Mouse (Mus musculus) thymus, adult 2 months (tissue): ENCODE data around the gene Sdad1.

Experiments
- CTCF ChIP-seq: fragments of 200-500 bp; IDR thresholded peaks from 2 replicates; pipeline ENCODE4 v1.5.1; 2012; ENCODE audit warnings: mild to moderate bottlenecking, control low read depth, low read length, moderate library complexity, borderline replicate concordance; ENCODE audit not compliant: control insufficient read depth, poor library complexity, insufficient read depth; ENCODE audit errors: extremely low read depth
- POLR2A ChIP-seq: fragments of 200-500 bp; IDR thresholded peaks from 2 replicates; pipeline ENCODE4 v1.6.1; 2012; ENCODE audit warnings: mild to moderate bottlenecking, low read length, control low read depth, moderate library complexity; ENCODE audit not compliant: control insufficient read depth, poor library complexity, insufficient read depth; ENCODE audit errors: extremely low read depth

DNA sequence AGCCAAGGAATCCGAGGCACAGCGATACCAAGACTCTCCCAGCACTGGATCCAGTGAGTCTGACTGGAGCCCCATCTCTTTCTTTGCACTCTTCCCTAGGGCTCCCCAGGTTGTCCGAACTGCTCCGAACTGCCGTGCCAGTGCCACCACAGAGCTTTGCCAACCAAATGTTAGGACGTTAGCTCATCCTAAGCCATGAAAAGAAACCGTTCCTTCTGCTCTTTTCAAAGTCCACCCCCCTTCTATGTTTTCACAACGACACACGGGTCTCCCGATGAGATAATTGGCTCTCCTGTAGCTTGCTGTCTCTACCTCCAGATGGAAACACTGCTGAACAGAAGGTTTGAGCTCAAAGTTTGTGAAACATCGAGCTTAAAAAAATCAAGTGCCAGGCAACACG lies 69.5 kb downstream of the Sdad1 start:
- TF ChIP-seq CTCF (no peak), POLR2A (no peak)
